Mouse (Mus musculus) A20 (cell line): ENCODE data around the gene Prdm10.
A peak's percentile ranks its signal among the peaks of the same experiment; 100 is the strongest.

ENCODE experiments used
- DNase-seq: peaks from one replicate; pipeline ENCODE4 v3.0.0-alpha.2; 2011; ENCODE audit warnings: low read depth, low spot score

The Prdm10 gene

DNA sequence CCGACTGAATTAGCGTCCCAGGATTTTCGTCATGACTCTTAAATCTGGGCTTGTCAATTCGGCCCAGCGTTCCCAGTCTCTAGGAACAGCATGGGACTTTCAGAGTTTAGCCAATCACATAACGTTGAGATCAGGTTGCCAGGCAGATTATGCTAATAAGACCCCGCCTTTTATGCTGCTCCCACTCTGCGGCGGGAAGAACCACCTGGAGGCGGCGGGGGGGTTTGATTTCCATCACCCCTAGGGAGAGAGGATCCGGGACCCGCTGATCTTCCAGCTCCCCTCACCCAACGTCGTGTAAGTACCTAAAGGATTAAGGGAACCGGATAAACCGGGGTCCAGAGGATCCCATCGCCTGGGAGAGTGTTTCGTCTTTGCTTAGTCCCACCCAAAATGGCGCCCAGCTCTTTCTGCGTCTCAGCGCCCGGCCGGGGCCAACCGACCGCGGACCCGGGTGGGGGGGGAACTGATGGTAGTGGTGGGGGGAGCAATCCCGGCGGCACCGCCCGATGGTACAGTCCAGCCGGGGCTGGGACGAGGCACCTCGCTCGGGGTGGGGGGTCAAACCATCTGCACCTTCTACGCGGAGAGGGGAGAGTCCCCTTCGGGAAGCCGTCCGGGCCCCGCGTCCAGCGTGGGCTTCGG is at the start of gene Prdm10:
Gene Prdm10 (plus strand): TSS at position 173 of the 645 bp plus-strand sequence.
- peak; percentile 97 for DNase-seq

DNA sequence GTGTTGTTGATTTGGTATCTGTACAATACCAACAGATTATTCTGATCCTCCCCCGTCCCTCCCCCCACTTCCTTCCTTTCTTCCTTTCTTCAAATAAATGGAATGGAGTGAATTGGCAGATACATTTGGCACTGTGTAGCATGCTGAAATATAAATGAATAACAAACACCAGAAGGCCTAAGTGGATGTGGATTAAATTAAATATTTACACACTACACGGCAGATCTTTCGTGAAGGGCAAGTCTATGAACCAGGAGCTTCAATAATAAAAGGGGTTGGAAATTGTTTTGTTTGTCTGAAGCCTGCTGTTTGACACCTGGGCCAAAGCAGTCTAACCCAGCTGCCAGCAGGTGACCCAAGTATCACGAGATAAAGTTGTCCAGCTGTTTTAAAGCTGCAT is 45.3 kb upstream of the Prdm10 start:
- DNase-seq, result peak; percentile 38

DNA sequence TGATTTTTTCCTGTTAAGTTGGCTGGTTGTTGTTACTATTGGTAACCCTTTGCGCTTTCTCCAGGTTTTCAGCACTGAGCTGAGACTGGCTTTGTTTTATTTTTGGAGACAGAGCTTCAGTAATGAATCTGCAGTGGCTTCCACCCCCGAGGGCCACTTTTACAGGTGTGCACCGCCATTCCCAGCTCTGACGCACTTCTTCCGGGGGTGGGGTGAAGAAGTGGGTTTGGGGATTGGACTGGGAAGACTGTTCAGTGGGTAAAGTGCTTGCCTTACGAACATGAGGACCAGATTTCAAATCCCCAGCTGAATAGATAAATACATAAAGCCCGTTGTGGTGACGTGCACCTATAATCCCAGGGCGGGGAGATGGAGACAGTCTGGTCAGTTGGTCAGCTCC is 44.8 kb upstream of the Prdm10 start:
- no peak for DNase-seq

DNA sequence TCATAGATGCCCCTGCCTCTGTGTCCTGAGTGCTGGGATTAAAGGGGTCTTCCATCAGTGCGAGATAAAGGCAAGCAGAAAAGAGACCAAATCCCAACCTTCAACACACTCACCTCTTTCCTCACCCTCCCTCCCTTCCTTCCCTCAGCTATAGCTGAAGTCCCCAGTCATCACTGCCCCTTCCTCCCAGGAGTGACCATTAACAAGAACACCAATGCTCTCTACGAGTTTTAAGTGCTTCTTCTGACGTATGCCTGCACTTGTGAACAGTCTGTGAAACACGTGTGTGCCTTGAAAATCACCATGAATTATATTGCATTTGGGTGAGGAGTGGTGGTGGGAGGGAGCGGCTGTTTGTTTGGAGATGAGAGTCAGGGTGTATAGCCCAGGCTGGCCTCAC is 44.3 kb upstream of the Prdm10 start:
- no peak for DNase-seq

DNA sequence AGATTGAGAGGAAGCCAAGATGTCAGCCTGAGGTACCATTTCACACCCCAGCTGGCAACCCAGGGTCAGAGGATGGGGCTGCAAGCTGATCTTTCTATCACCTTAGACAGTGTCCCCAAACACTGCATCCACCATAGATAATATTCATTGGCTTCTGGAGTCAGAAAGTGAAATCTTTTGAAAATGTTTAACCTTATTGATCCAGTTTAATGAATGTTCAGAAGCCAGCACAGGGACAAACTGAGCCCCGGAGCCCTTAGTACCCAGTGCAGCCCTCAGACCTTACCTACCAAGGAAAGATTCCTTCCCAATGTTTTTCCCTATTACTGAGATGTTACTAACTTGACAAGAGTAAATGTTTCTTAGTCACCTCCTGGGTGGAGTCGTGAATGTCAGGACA is 41.8 kb upstream of the Prdm10 start:
- no peak for DNase-seq

DNA sequence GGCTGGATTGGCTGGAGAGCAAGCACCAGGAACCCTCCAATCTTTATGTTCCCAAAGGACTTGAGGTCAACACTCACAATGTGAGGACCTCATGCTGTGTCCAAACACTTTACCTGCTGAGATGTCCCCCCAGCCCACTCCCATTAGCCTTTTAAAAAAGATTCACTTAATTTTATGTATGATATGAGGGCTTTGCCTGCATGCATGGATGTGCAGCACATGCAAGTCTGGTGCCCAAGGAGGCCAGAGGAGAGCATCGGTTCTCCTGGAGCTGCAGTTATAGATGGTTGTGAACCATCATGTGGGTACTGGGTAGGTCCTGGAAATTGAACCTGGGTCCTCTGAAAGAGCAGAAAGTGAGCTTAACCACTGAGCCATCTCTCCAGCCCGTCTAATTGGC is 40.8 kb upstream of the Prdm10 start:
- DNase-seq, result no peak

DNA sequence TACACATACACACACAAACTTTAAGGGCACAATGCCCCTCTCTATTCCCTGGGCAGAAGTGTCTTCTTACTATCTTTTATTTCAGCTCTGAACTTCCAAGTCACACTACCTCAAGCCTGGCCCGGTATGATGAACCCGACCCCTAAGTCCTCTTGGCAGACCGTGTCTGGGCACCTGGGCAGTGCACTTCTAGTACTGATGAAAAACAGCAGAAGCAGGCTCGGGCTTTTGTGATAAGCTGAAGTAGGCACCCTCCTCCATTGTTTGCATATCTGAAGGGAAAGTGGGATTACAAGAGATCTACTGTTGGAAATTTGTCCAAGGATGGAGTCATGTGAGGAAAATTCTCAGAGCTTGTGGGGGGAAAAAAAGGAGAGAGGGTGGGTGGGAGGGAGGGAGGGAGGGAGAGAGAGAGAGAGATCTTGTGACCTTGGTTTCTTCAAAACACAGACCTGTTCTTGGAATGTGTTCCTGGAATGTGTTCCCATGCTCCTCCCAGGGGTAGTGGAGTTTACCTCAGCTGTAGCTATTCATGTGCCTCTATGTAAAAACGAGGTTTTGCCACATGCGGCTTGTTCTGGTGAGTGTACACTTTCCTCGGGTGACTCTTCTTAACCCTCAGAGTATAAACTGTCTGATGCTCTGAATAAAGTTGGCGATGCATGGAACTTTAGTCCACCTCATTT is 39.7 kb upstream of the Prdm10 start:
- no peak for DNase-seq

DNA sequence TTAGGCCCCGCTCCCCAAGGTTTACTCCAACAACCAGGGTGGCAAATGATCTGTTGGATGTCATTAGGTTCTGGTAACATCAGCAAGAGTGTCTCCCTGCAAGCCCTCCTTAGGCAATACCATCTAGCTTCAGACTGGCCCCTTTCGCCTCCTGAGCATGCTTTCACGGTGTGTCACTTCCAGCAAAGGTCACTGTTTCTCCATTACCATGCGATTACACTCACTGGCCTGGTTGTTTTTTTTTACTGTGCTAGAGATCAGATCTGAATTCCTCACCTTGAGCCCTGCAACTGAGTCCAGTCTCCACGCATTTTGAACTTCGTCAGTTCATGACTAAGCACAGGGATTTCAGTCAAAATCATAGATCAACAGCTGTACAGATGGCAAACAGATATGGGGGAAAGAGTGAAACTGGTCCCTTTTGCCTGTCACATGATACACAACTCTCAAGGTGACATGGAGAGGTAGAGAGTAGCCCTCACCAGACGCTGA is 39.1 kb upstream of the Prdm10 start:
- no peak for DNase-seq

DNA sequence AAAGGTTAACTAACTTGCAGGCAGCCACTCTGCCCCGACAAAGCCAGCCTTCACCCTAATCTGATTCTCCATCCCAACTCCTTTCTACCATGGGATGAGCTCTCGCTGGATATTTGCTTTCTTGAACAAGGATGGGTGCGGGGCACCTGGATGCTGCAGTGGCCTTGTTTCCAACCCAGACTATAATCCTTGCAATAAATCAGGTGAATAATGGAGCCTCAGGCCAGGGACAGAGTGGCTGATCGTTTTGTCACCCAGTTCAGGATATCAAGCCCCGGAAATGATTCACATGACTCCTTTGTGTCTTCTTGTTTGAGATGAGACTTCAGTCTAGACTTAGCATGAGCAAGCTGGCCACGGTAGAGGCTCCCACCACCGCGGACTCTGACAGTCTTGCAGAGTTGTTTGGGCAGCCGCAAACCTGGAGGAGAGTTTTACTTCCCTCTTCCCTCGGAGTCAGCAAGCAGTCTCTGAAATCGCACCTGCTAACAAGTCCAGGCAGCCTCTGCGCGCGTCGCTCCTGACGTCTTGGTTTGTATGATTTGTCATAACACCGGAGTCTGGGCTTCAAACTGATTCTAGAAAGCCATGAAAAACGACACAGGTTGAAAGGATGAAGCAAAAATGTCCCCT is 36.9 kb upstream of the Prdm10 start:
- peak; percentile 87 for DNase-seq

DNA sequence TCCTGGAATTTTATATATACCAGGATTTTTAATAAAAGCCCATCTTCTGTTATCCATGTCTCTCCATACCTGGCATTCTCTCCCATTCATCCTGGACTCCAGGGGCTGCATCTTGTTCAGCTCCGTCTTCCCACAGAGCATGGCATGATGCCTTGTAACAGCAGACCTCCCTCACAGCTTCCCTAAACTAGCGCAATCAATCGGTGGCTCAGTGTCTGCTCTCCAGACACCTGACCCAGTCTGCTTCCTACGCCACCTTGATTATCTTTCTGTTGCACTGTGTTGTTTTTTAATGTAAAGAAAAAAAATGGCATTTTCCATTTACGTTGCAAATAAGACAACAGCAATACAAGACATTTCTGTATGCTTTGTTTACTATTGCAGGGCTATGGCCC is 36.4 kb upstream of the Prdm10 start:
- no peak for DNase-seq

DNA sequence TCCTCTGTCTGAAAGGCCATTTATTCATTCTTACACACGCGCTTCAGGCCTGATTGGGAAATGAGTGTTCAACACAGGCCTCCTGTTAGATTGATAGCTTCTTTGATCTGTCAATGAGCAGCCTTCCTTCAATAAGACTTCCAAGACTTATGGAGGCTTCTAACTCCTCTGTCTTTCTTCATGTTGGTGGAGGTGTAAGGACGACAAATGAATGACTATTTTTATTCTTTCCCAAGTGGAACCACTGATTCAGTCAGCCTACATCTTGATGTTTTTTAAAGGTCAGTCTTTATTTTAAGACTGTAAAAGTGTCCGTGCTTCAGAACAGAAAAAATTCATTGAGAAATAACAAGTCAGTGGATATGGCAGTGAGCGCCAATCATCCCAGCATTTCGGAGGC is 35.3 kb upstream of the Prdm10 start:
- DNase-seq, result no peak

DNA sequence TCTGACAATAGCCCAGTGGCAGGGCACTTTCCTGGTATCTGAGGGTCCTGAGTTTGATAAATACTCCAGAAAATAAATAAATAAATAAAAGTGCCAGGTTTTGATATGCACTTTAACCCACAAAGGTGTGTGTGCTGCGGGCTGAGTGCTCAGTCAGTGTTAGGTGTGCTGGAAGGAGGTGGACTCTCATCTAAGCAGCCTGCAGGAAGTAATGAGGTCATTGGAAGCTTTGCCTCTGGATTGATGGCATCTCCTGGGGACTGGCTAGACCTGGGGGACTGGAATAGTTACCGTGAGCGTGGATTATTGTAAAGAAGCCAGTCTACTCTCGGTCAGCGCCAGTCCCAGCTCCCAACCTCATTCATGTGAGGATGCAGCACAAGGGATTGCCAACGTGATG is 33.9 kb upstream of the Prdm10 start:
- no peak for DNase-seq

DNA sequence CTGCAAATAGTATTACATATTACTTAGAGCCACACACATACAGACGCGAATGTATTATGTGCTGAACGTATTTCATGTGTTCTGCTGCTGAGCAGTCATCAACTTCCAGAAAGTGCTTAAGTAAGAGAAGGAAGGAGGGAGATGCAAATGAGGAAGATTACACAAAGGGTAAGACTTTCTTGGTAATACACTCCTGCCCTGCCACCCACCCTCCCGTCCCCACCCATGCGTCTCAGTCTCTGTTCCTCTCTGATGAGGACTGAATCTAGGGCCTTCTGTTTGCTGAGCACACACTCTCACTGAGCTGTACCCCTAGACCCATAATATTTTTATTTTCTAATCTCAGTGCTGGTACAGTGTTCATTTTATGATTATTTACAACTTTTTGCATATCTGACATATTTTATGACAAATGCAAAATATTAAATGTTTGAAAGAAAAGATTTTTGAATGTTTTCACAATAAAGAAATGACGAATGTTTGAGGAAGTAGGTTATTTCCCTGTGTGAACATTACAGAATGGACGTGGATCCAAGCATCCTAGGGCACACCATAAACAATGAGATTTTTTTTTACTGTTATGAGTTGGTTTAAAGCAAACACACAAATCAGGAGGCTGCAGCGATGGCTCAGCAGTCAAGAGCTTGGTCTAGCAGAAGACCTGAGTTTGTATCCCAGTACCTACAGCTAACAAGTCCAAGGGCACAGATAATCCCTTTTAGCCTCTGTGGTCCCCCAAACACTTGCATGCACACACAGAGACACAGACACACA is 32.7 kb upstream of the Prdm10 start:
- peak; percentile 87 for DNase-seq

DNA sequence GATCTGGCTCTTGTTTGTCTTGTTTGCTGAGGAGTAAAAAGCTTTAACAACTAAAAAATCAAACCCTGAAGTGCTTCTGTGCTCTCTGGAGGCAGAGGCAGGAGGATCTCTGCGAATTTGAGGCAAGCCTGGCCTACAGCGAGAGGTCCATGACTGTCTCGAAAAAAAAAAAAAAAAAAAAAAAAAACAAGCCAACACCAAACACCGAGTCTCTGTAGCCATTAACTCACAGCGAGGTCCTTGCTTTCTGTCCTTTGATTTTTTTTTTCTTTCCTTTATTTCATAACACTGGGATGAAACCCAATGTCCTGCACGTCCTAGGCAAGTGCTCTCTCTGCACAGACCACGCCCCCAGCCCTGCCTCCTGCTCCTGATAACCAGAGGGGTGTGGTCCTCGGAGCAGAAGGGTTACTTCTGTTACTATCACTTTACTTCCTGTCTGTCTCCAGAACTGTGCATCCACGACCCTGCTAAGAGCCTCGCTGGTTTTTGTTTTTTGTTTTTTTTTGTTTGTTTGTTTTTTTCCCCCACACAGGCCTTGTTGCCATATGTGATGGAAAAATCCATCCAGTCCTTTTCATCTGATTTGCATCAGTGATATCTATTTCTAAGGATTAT is 28.0 kb upstream of the Prdm10 start:
- peak; percentile 76 for DNase-seq

DNA sequence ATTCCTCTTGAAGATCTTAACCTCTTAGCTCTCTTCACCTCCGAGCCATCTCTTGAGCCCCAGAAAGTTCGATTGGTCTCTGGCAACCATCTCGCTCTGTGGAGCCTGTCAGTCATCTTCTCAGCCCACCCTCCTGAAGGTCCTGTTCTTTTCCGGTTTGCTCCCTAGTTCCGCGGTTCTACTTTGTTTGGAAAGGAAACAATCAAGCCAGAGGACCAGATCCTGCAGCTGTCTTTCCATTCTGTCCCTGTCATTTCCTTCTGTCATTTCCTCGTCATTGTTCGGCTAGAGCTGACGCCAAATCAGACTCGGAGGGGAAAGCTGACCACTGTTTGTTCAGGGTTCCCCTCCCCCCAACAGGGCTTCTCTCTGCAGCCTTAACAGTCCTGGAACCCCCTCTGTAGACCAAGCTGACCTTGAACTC is 27.0 kb upstream of the Prdm10 start:
- no peak for DNase-seq

DNA sequence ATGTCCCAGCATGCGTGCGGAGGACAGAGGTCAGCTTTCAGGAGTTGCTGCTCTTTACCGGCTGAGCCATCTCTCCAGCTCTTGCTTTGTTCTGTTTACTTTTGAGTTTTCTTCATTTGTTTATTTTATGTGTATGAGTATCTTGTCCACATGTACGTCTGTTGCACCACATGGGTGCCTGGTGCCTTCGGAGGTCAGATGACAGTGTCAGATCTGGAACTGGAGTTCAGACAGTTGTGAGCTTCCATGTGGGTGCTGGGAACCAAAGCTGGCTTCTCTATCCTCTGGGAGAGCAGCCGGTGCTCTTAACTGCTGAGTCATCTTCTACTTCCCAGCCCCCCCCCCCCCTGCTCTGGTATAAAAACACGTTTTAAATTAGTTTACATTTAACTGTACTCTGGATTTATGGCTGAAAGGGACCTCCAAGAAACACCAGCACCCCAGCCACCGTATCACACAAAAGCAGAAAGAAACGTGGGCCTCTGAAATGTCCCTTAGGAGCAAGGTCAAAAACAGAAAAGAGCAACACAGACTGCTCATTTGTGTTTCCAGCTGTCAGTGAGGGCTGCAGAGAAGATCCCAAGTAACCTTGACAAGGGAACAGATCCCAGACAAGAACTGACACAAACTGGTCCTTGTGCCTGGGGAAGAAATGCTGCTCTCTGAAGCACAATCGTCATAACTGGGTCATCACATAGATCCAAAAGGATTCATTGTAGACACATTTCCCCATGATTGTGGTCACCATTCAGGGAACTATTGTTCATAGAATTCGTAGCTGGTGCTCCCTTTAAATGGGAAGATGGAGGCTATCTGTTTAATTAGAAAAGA is 26.3 kb upstream of the Prdm10 start:
- no peak for DNase-seq

DNA sequence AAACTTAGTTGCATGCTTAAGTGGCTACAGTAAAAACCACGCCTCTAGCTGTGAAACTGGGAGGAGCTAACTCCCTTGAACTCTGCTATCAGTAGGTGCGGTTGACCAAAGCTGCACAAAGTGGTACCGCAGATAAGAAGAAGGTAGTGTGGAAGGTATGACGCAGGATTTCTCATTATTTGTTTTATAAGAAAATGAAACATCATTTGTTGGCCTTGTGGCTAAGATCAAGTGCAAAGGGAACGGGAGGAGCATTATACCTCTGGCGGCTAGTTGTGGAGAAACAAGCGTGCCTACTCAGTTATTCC is 25.7 kb upstream of the Prdm10 start:
- no peak for DNase-seq

DNA sequence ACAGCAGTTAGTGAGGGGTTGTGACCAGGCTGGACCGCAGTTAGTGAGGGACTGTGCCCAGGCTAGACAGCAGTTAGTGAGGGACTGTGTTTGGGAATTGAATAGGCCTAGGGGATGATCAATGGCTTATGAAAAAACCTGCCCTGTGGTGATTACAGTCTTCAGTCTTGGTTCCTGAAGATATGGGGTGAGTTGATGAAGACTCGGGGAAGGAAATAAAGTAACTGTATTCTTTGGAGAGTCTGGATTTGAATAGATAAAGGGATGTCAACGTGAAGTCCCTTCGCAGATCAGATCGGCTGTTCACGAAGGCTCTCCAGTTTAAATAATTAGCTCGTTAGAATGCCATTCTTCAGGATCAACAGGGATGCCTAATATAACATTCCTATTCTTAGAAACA is 24.4 kb upstream of the Prdm10 start:
- no peak for DNase-seq

DNA sequence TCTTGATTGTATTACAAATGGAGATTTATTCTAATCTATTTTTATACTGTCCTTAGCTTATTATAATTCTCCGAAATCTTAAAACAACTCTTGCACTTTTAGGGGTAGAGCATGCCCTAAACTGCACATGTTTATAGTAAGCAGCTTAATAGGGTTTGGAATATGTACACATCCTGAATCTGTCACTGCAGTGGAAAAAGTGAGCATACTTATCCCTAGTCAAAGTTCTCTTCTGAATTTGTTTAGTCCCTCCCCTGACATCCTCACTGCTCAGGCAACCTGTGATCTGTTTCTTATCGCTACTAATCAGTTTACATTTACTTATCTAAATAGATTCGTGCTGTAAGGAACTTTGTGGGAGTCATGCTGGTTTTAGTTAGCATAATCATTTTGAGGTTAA is 22.1 kb upstream of the Prdm10 start:
- no peak for DNase-seq

DNA sequence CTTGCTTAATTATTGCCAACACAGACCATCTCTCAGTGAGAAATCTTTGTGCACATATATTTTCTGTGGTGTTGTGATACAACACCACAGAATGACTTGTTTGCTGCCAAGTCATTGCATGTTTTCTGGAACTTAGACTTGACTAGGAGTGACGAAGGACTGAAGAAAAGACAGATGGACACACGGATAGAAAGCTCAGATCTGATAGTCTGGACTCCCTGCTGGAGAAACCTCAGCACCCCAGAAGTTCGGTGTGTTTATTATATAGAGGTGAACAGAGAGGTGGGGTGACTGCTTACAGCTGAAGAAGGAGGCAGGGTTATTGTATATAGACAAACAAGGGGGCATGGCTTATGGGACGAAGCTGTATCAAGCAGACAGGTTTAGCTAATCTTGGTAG is 20.1 kb upstream of the Prdm10 start:
- no peak for DNase-seq
